Mouse (Mus musculus) lung, adult 2 months (tissue): Measurements from ENCODE around the gene Pde8b.

Experiments used
- CTCF ChIP-seq: fragments of 200-500 bp; IDR thresholded peaks from 2 replicates; pipeline ENCODE4 v1.5.1; 2011; ENCODE audit warnings: mild to moderate bottlenecking, low read length, control low read depth; ENCODE audit not compliant: insufficient read depth
- POLR2A ChIP-seq: fragments of 200-500 bp; IDR thresholded peaks from 2 replicates; pipeline ENCODE4 v1.6.1; 2011; ENCODE audit warnings: low read depth, mild to moderate bottlenecking, control low read depth, low read length, borderline replicate concordance; ENCODE audit errors: extremely low read depth

DNA sequence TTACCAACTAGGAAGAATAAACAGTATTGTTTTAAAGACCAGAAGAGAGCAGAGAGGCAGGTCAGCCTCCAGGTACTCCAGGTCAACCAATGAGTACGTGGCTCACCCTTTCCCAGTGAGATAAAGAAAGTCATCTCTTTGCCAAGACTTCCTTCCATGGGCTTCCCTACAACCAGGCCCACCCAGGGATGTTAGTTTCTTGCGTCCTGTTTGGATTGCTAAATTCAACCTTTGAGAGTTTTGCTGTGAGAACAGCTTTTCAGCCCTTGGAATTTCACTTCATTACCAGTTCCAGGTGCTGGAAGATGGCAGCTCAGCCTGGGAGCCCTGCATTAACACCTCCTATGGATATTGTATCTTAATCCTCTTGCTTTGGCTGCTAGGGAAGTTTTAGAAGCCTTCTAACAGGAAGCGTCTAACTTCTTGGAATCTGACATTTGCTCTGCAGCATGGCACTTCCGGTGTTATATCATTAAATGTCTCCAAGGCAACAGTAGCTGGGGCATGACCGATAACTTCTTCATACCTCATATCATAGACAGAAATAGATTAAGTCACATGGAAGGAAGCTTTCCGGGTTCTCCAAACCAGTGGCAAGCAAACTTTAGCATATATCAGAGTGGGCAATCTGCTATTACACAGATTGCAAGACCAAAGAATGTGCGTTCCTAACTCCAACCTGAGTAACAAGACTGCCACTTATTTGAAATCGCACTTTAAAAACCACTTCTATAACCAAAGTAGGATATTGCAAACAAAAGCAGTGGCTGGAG is 18.6 kb downstream of the Pde8b start:
- no peak for TF ChIP-seq POLR2A
- TF ChIP-seq CTCF = no peak
